Mouse (Mus musculus) urinary bladder, postnatal 14 days (tissue): ENCODE data around the gene Hoxd3.

Experiments used
- DNase-seq: peaks from one replicate; pipeline ENCODE4 v3.0.0; 2021; ENCODE audit warnings: low spot score

The Hoxd3 gene

GRCm38 (mm10) chr2:74692808-74693431, 18.8 kb upstream of the Hoxd3 start:
- no peak for DNase-seq

GRCm38 (mm10) chr2:74693432-74693827, 18.3 kb upstream of the Hoxd3 start:
- DNase-seq, result no peak

- no peak for DNase-seq
Measured at GRCm38 (mm10) chr2:74694066-74694465, 17.7 kb upstream of the Hoxd3 start.

- DNase-seq, result no peak
Measured at GRCm38 (mm10) chr2:74695383-74695782, 16.3 kb upstream of the Hoxd3 start.

- DNase-seq, result no peak
Measured at GRCm38 (mm10) chr2:74695813-74696430, 15.8 kb upstream of the Hoxd3 start.

GRCm38 (mm10) chr2:74696442-74697335, 15.0 kb upstream of the Hoxd3 start:
- no peak for DNase-seq

GRCm38 (mm10) chr2:74697567-74698121, 14.1 kb upstream of the Hoxd3 start, which contains the start of gene Hoxd9:
Gene Hoxd9 (plus strand): TSS chr2:74697727.
- peak; percentile 79 for DNase-seq

GRCm38 (mm10) chr2:74698201-74699052, 13.3 kb upstream of the Hoxd3 start:
- peak; percentile 53 for DNase-seq

GRCm38 (mm10) chr2:74699053-74699430, 12.7 kb upstream of the Hoxd3 start:
- no peak for DNase-seq

GRCm38 (mm10) chr2:74699664-74700545, 11.8 kb upstream of the Hoxd3 start:
- DNase-seq, result no peak

GRCm38 (mm10) chr2:74700546-74701112, 11.1 kb upstream of the Hoxd3 start:
- DNase-seq, result no peak

- DNase-seq, result peak; percentile 85
Measured at GRCm38 (mm10) chr2:74701949-74702819, 9.5 kb upstream of the Hoxd3 start.

GRCm38 (mm10) chr2:74702820-74703219, 8.9 kb upstream of the Hoxd3 start:
- DNase-seq, result no peak

GRCm38 (mm10) chr2:74703317-74703716, 8.4 kb upstream of the Hoxd3 start:
- no peak for DNase-seq

- DNase-seq, result no peak
Measured at GRCm38 (mm10) chr2:74703720-74704392, 7.9 kb upstream of the Hoxd3 start.

GRCm38 (mm10) chr2:74704393-74704998, 7.2 kb upstream of the Hoxd3 start, which contains the start of gene Hoxd8:
Gene Hoxd8 (plus strand): TSS chr2:74704615.
- peak; percentile 88 for DNase-seq

- peak; percentile 53 for DNase-seq
Measured at GRCm38 (mm10) chr2:74704999-74705466, 6.7 kb upstream of the Hoxd3 start.
